Mouse (Mus musculus): ENCODE results near the gene Ahctf1. TPM values are rescaled to one million over a fixed set of nuclear protein-coding genes. Genes with fewer than 3 reads are reported as not detected.
"Not testable (repeated sequence)": the region's sequence is repeated elsewhere in the genome, so short reads cannot be mapped to it uniquely, and the experiment has no call there.

Gene Ahctf1
- total RNA-seq, 2 experiments from 2014 or later = 36.1 to 37.3 TPM

DNA sequence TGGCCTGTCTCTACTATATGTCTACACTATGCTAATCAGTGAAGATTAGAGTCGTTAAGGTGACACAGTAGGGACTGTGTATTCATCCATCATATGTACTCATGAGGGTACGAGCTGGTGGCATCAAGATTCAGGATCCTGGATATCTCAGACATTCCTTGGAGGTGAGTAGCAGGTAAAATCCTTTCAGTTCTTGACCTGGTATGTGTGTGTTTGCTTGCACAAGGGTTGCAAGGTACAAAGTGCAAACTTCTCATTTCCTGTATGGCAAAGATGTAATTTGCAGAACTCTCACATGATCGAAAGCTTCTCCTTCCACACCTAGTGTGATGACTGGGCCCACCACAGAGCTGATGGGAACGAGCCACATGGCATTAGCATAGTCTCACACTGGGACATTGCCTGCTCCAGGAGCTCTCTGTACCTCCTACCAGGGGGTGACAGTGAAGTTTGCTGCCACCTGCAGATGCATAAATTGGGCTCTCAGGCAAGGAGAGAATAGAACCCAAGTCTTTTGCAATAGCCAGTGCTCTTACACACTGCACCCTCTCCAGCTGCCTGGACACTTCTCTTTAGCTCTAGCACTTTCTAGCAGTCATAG lies 59.8 kb downstream of the Ahctf1 start:
- H3K27ac ChIP-seq = no peak overlapping the region
- intact Hi-C loops (cut with DNase I) = no loop called here
- TF ChIP-seq CTCF (IDR thresholded peaks at IDR 0.05) = no peak
- no peak for DNase-seq (ENCODE audit: extremely low spot score in 1 of 2, low spot score in 2 of 2)
- H3K4me3 ChIP-seq = no peak overlapping the region

DNA sequence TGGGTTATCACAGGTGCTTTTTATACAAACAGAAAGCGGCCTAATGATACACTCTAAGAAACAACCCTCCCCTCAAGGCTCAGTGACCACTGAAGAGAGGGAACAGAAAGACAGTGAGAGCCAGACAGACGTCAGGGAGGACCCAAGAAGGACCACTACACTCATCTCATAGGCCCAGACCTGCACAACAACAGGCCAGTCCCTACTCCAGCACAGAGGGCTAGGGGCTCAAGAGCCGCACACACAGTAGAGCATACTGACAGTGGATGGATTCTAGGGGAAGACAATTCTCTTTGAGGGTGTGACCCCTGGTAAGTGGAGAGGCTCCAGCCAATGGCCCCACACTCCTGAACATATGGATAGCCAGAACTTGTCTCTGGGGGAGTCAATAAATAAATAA lies 67.0 kb downstream of the Ahctf1 start:
- no peak for TF ChIP-seq CTCF (IDR thresholded peaks at IDR 0.05)
- no peak for DNase-seq (ENCODE audit: extremely low spot score in 1 of 2, low spot score in 2 of 2)

DNA sequence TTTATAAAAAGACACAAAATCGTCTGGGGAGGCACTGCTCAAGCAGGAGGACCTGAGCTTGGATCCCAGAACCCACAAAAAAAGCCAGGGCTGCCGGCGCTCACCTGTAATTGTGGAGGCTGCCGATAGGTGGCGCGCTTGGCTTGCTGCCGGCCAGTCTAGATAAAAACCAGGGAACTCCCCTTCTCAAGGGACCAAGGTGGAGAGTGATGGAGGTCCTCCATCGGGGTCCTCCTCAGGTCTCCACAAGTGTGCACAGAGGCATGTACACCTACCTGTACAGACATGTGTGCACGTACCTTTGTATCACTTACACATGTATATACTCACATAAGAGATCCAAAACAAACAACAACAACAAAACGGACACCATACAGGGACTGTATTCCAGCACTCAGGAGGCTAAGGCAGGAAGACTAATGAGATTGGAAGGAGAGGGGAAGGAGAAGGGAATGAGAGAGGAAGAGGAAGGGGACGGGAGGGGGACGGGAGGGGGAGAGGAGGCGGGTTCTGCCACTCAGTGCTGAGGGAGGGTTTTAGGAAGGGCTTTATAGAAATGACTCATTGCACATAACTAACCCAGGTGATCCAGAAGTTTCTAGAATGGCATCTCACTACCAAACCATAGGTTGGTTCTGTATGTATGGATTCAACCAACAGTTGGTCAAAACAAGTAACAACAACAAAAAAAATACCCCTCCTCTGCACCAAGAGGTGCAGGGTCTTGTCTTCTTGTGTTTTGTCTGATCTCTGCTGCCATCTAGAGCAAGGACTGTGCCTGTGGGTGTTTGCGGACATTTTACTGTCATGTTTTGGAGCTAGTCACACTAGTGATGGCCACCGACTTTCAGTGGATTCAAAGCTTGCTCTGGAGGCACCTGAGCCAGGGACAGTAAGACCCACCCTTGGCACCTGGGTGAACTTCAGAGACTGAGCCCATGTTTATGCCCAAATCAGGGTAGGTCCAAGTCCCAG lies 68.7 kb downstream of the Ahctf1 start:
- peak; percentile 63 to 65 for DNase-seq (ENCODE audit: extremely low spot score in 1 of 2, low spot score in 2 of 2)
- intact Hi-C loops (cut with DNase I) = loop anchor here (5.0 to 10.0 kb wide), 2 partner anchors 90 to 227 kb away; no protein-coding TSS in a partner anchor
- Histone ChIP-seq H3K27ac (no peak overlapping the region), H3K4me3 (peak overlapping the region; percentile 35)
- peak; percentile 89 for TF ChIP-seq CTCF (IDR thresholded peaks at IDR 0.05)

More for the DNA sequence above, 67.0 kb downstream of the Ahctf1 start:
- Histone ChIP-seq H3K27ac (no peak overlapping the region), H3K4me3 (no peak overlapping the region)
- intact Hi-C loops (cut with DNase I) = loop anchor here (10.0 kb wide), 1 partner anchor 92 kb away; no protein-coding TSS in a partner anchor

DNA sequence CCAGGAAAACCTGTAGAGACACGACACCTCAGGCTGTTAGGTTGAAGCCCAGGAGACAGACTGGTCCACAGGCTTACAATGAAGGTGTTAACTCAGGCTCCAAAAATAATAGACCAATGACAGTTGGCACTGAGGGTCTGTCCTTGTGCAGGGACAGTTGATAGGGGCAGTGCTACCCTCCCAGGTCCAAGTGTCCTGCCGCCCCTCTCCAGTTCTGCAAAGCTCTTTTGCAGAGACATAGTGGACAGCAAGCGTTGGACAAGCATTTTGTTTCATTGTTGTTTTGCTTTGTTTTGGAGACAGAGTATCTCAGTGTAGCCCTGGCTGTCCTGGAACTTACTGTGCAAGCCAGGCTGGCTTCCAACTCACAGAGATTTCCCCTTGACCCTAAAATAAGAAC lies 72.1 kb downstream of the Ahctf1 start:
- no peak for TF ChIP-seq CTCF (IDR thresholded peaks at IDR 0.05)
- no peak overlapping the region for H3K27ac ChIP-seq
- H3K4me3 ChIP-seq = no peak overlapping the region
- intact Hi-C loops (cut with DNase I) = loop anchor here (5.0 to 10.0 kb wide), 2 partner anchors 87 to 224 kb away; no protein-coding TSS in a partner anchor
- DNase-seq (ENCODE audit: extremely low spot score in 1 of 2, low spot score in 2 of 2) = no peak

DNA sequence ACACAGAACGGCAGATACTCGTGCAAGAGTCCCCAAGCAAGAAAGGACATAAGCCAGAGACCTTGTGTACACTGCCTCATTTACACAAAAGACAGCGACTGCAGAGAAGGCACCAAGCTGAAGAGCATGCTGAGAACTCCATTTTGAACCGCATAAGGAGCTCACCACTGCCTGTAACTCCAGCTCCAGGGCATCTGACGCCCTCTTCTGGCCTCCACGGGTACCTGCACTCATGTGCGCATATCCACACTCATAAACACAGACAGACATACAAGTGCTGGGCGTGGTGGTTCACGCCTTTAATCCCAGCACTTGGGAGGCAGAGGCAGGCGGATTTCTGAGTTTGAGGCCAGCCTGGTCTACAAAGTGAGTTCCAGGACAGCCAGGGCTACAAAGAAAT lies 74.8 kb downstream of the Ahctf1 start:
- intact Hi-C loops (cut with DNase I) = no loop called here
- no peak for TF ChIP-seq CTCF (IDR thresholded peaks at IDR 0.05)
- H3K27ac ChIP-seq = no peak overlapping the region
- H3K4me3 ChIP-seq = no peak overlapping the region
- no peak for DNase-seq (ENCODE audit: extremely low spot score in 1 of 2, low spot score in 2 of 2)

DNA sequence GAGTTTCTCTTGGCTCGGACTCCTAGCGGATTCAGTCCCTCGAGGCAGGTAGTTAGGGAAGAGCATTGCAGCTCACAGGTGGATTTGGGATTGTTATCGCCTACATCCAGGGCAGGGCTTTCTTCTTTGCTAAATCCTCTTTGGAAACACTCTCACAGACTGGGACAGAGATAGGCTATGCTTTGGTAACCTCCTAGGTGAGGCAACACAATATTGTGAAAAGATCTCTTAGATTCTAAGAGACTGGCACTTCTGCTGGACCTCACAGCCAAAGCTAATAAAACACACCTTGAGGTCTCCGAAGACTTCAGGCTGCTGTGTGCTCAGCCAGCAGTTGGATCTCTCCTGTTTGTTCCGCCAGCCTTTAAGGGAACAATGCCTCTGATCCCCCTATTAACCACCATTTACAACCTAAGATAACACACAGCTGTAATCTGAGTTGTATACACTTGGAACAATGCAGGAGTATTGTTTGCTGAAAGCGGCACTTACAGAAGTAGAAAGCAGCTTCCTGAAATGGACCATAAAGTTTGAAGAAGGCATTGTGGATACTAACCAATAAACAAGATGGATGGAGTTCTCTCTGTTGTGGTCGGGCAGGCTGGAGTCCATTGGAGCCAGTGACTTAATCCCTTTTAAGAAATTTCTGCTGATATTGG lies 80.5 kb downstream of the Ahctf1 start:
- intact Hi-C loops (cut with DNase I) = no loop called here
- no peak for DNase-seq (ENCODE audit: extremely low spot score in 1 of 2, low spot score in 2 of 2)
- H3K4me3 ChIP-seq = no peak overlapping the region
- no peak for TF ChIP-seq CTCF (IDR thresholded peaks at IDR 0.05)
- H3K27ac ChIP-seq = no peak overlapping the region

DNA sequence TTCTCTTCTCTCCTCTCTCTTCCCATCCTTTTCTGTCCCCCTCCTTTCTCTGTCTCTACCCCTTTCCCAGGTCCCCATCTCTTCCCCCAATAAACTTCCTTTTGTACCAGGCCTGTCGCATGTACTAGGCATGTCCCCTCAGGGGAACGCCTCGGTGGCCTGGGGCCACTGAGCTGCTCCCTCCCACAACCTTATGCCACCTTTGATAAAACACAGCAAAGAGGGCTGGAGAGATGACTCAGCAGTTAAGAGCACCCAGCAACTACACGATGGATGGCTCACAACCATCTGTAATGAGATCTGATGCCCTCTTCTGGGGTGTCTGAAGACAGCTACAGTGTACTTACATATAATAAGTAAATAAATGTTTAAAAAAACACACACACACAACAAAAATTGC lies 87.7 kb downstream of the Ahctf1 start:
- intact Hi-C loops (cut with DNase I) = no loop called here

DNA sequence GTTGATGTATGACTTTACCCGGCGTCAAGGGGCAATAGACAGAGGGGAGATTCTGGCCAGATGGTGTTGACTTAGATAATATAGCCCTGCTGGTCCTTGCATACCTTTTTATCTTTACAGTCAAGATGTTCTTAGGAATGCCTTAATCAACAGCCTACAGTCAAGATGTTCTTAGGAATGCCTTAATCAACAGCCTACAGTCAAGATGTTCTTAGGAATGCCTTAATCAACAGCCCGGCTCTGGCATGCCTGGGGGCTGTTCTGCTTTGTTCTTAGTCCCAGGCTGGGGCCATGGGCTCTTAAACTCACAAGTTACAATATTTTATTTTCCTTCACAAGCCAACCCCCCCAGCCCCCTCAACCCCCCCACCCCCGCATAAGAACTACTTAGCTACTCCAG lies 88.2 kb downstream of the Ahctf1 start:
- DNase-seq (ENCODE audit: extremely low spot score in 1 of 2, low spot score in 2 of 2); H3K4me3 ChIP-seq; H3K27ac ChIP-seq; intact Hi-C loops (cut with DNase I): not testable (repeated sequence)

More for the DNA sequence above, 87.7 kb downstream of the Ahctf1 start:
- no peak overlapping the region for H3K27ac ChIP-seq
- H3K4me3 ChIP-seq = no peak overlapping the region
- TF ChIP-seq CTCF (IDR thresholded peaks at IDR 0.05) = peak; percentile 4
- no peak for DNase-seq (ENCODE audit: extremely low spot score in 1 of 2, low spot score in 2 of 2)

DNA sequence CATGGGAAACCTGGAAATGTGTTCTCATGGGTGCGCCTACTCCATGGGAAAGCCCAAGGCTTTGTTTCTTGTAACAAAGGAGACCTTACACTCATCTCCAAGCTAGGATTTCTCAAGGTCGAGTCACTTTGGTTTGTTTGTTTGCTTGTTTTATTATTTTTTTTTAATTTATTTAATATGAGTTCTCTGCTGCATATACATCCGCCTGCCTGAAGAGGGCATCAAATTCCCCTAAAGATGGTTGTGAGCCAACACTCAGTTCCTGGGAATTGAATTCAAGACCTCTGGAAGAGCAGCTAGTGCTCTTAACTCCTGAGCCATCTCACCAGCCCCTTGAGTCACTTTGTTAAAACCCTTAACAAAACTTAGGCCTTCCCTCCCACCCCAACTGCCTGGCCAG lies 90.1 kb downstream of the Ahctf1 start:
- intact Hi-C loops (cut with DNase I) = no loop called here
- DNase-seq (ENCODE audit: extremely low spot score in 1 of 2, low spot score in 2 of 2) = no peak
- no peak overlapping the region for H3K4me3 ChIP-seq
- TF ChIP-seq CTCF (IDR thresholded peaks at IDR 0.05) = peak; percentile 40
- no peak overlapping the region for H3K27ac ChIP-seq

DNA sequence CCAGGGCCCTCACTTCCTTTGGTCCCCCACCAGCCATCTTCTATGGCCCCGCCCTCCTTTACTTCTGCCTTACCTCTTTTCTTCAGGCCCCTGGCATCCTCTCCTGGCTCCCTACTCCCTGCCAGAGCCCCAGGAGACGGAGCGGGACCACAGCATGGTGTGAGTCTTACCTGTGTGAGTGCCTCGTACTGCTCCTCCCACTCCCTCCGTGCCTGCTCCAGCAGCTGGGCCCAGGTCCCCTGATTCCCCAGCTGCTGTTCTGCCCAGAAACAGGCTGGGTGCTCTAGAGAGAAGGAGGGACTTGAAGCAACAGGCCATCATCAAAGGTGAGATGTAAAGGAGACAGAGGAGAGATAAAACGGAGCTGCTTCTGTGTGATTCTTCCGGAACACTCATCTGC lies 90.8 kb downstream of the Ahctf1 start:
- no peak for DNase-seq (ENCODE audit: extremely low spot score in 1 of 2, low spot score in 2 of 2)
- Histone ChIP-seq H3K27ac (no peak overlapping the region), H3K4me3 (no peak overlapping the region)
- intact Hi-C loops (cut with DNase I) = no loop called here
- no peak for TF ChIP-seq CTCF (IDR thresholded peaks at IDR 0.05)

DNA sequence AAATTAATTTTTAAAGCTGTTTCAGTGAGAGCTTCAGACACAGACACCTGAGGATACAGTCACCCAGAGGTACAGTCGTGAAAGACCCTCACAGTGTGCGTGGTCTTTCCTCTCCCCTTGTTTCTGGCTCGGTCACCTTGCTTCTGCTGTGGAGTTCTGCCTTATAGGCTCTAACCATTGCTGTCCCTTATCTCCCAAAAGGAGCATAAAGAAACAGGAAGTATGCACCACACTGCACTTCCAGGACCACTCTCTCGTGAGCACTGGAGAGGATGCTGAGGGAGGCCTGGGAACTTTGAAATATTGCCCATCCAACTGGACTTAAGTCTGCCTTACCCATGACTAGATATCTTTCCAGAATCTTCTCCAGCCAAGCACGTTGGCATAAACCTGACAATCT lies 92.7 kb downstream of the Ahctf1 start:
- intact Hi-C loops (cut with DNase I) = no loop called here

DNA sequence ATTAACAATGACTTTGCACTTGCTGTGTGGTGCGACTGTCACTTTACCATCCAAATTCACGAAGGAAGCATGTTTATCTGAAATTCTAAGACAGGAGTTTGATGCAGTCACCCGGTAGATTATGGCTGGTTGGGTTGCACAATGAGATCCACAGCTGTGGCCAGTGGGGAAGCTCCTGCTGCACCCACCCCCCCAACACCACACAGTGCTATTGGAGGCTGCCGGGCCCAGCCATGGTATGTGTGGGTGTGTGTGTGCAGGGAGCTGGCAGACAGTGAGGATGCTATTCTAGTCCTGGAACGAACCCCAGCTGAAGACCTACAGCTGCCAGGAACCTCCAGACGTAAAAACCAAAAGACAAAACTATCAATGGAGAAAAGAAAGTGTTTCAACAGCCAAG lies 94.1 kb downstream of the Ahctf1 start:
- no peak for TF ChIP-seq CTCF (IDR thresholded peaks at IDR 0.05)
- Histone ChIP-seq H3K4me3 (no peak overlapping the region), H3K27ac (peak overlapping the region; percentile 34; the same call in 1 of the 2 replicates)
- intact Hi-C loops (cut with DNase I) = no loop called here
- peak; percentile 67 to 73 for DNase-seq (ENCODE audit: extremely low spot score in 1 of 2, low spot score in 2 of 2)

More for the DNA sequence above, 92.7 kb downstream of the Ahctf1 start:
- no peak for DNase-seq (ENCODE audit: extremely low spot score in 1 of 2, low spot score in 2 of 2)
- Histone ChIP-seq H3K4me3 (no peak overlapping the region), H3K27ac (no peak overlapping the region)
- no peak for TF ChIP-seq CTCF (IDR thresholded peaks at IDR 0.05)

Measured in left cerebral cortex, adult 2 months (tissue).